Mouse (Mus musculus): Measurements from ENCODE around the gene Il15ra. TPM values are rescaled to one million over a fixed set of nuclear protein-coding genes. Genes with fewer than 3 reads are reported as not detected.

Il15ra gene
- polyA plus RNA-seq, 1 experiment from 2014 or later: 4.9 TPM

GRCm38 (mm10) chr2:11664367-11664766, 40.7 kb upstream of the Il15ra start:
- WGBS: 48% methylated on average over 6 of the region's 6 CpGs
- Histone ChIP-seq H3K4me1 (replicated peaks; ENCODE audit: control insufficient read depth, insufficient read depth, low read length) (no peaks in the 10 kb centered on the region), H3K36me3 (ENCODE audit: control insufficient read depth, insufficient read depth) (no peaks in the 10 kb centered on the region), H3K9me3 (ENCODE audit: control insufficient read depth) (no peaks in the 10 kb centered on the region), H3K27ac (ENCODE audit: low read depth, low read length) (no peak overlapping the region), H3K4me2 (replicated peaks; ENCODE audit: low read depth) (peak overlapping the region; percentile 50), H3K4me3 (ENCODE audit: low read depth, low read length) (no peak overlapping the region), H3K9ac (ENCODE audit: low read depth, low read length) (no peak overlapping the region), H3K27me3 (replicated peaks; ENCODE audit: control insufficient read depth, insufficient read depth, low read length) (no peaks in the 10 kb centered on the region)
- peak; percentile 49; the same call in 1 of the 2 replicates for ATAC-seq
- no peak for TF ChIP-seq CTCF (IDR thresholded peaks at IDR 0.05; ENCODE audit: low read depth)

GRCm38 (mm10) chr2:11664806-11665205, 40.3 kb upstream of the Il15ra start:
- Histone ChIP-seq H3K4me1 (replicated peaks; ENCODE audit: control insufficient read depth, insufficient read depth, low read length) (no peaks in the 10 kb centered on the region), H3K27ac (ENCODE audit: low read depth, low read length) (no peak overlapping the region), H3K36me3 (ENCODE audit: control insufficient read depth, insufficient read depth) (no peaks in the 10 kb centered on the region), H3K27me3 (replicated peaks; ENCODE audit: control insufficient read depth, insufficient read depth, low read length) (no peaks in the 10 kb centered on the region), H3K9ac (ENCODE audit: low read depth, low read length) (no peak overlapping the region), H3K4me3 (ENCODE audit: low read depth, low read length) (no peak overlapping the region), H3K9me3 (ENCODE audit: control insufficient read depth) (no peaks in the 10 kb centered on the region), H3K4me2 (replicated peaks; ENCODE audit: low read depth) (no peak overlapping the region)
- WGBS: 89% methylated on average over 4 of the region's 4 CpGs
- ATAC-seq: no peak
- no peak for TF ChIP-seq CTCF (IDR thresholded peaks at IDR 0.05; ENCODE audit: low read depth)

- Histone ChIP-seq H3K27me3 (replicated peaks; ENCODE audit: control insufficient read depth, insufficient read depth, low read length) (no peaks in the 10 kb centered on the region), H3K36me3 (ENCODE audit: control insufficient read depth, insufficient read depth) (no peaks in the 10 kb centered on the region), H3K9me3 (ENCODE audit: control insufficient read depth) (no peaks in the 10 kb centered on the region), H3K4me2 (replicated peaks; ENCODE audit: low read depth) (no peak overlapping the region), H3K27ac (ENCODE audit: low read depth, low read length) (no peak overlapping the region), H3K4me3 (ENCODE audit: low read depth, low read length) (no peak overlapping the region), H3K4me1 (replicated peaks; ENCODE audit: control insufficient read depth, insufficient read depth, low read length) (no peaks in the 10 kb centered on the region), H3K9ac (ENCODE audit: low read depth, low read length) (no peak overlapping the region)
- 88% methylated on average over 3 of the region's 3 CpGs for whole genome bisulfite sequencing
- ATAC-seq: no peak
- TF ChIP-seq CTCF (IDR thresholded peaks at IDR 0.05; ENCODE audit: low read depth): no peak
Measured at GRCm38 (mm10) chr2:11665326-11665725, 39.8 kb upstream of the Il15ra start.

GRCm38 (mm10) chr2:11672144-11672543, 32.9 kb upstream of the Il15ra start:
- Histone ChIP-seq H3K4me2 (replicated peaks; ENCODE audit: low read depth) (no peak overlapping the region), H3K4me3 (ENCODE audit: low read depth, low read length) (no peak overlapping the region), H3K27ac (ENCODE audit: low read depth, low read length) (no peak overlapping the region), H3K36me3 (ENCODE audit: control insufficient read depth, insufficient read depth) (no peaks in the 10 kb centered on the region), H3K9ac (ENCODE audit: low read depth, low read length) (no peak overlapping the region), H3K9me3 (ENCODE audit: control insufficient read depth) (no peaks in the 10 kb centered on the region), H3K27me3 (replicated peaks; ENCODE audit: control insufficient read depth, insufficient read depth, low read length) (no peaks in the 10 kb centered on the region), H3K4me1 (replicated peaks; ENCODE audit: control insufficient read depth, insufficient read depth, low read length) (no peaks in the 10 kb centered on the region)
- peak; percentile 41 for TF ChIP-seq CTCF (IDR thresholded peaks at IDR 0.05; ENCODE audit: low read depth)
- ATAC-seq: no peak
- 24% methylated on average over 3 of the region's 3 CpGs for whole genome bisulfite sequencing

GRCm38 (mm10) chr2:11679626-11680025, 25.5 kb upstream of the Il15ra start:
- Histone ChIP-seq H3K36me3 (ENCODE audit: control insufficient read depth, insufficient read depth) (no peaks in the 10 kb centered on the region), H3K4me3 (ENCODE audit: low read depth, low read length) (no peak overlapping the region), H3K9me3 (ENCODE audit: control insufficient read depth) (no peaks in the 10 kb centered on the region), H3K27me3 (replicated peaks; ENCODE audit: control insufficient read depth, insufficient read depth, low read length) (no peaks in the 10 kb centered on the region), H3K4me2 (replicated peaks; ENCODE audit: low read depth) (no peak overlapping the region), H3K4me1 (replicated peaks; ENCODE audit: control insufficient read depth, insufficient read depth, low read length) (no peaks in the 10 kb centered on the region), H3K27ac (ENCODE audit: low read depth, low read length) (no peak overlapping the region), H3K9ac (ENCODE audit: low read depth, low read length) (no peak overlapping the region)
- 59% methylated on average over 7 of the region's 7 CpGs for WGBS
- TF ChIP-seq CTCF (IDR thresholded peaks at IDR 0.05; ENCODE audit: low read depth): no peak
- no peak for ATAC-seq

- TF ChIP-seq CTCF (IDR thresholded peaks at IDR 0.05; ENCODE audit: low read depth): no peak
- Histone ChIP-seq H3K27me3 (replicated peaks; ENCODE audit: control insufficient read depth, insufficient read depth, low read length) (no peaks in the 10 kb centered on the region), H3K4me1 (replicated peaks; ENCODE audit: control insufficient read depth, insufficient read depth, low read length) (no peaks in the 10 kb centered on the region), H3K4me3 (ENCODE audit: low read depth, low read length) (no peak overlapping the region), H3K9ac (ENCODE audit: low read depth, low read length) (no peak overlapping the region), H3K4me2 (replicated peaks; ENCODE audit: low read depth) (no peak overlapping the region), H3K27ac (ENCODE audit: low read depth, low read length) (no peak overlapping the region), H3K9me3 (ENCODE audit: control insufficient read depth) (no peaks in the 10 kb centered on the region), H3K36me3 (ENCODE audit: control insufficient read depth, insufficient read depth) (no peaks in the 10 kb centered on the region)
- WGBS: 69% methylated on average over 4 of the region's 4 CpGs
- ATAC-seq: no peak
Measured at GRCm38 (mm10) chr2:11682712-11683111, 22.4 kb upstream of the Il15ra start.

GRCm38 (mm10) chr2:11686512-11686911, 18.6 kb upstream of the Il15ra start:
- no peak for TF ChIP-seq CTCF (IDR thresholded peaks at IDR 0.05; ENCODE audit: low read depth)
- H3K9ac ChIP-seq (ENCODE audit: low read depth, low read length): no peak overlapping the region
- 69% methylated on average over 4 of the region's 4 CpGs for WGBS
- H3K4me2 ChIP-seq (replicated peaks; ENCODE audit: low read depth): no peak overlapping the region
- H3K27me3 ChIP-seq (replicated peaks; ENCODE audit: control insufficient read depth, insufficient read depth, low read length): no peaks in the 10 kb centered on the region
- H3K27ac ChIP-seq (ENCODE audit: low read depth, low read length): no peak overlapping the region
- no peak for ATAC-seq
- H3K4me1 ChIP-seq (replicated peaks; ENCODE audit: control insufficient read depth, insufficient read depth, low read length): no peaks in the 10 kb centered on the region
- H3K9me3 ChIP-seq (ENCODE audit: control insufficient read depth): no peaks in the 10 kb centered on the region
- no peak overlapping the region for H3K4me3 ChIP-seq (ENCODE audit: low read depth, low read length)
- no peaks in the 10 kb centered on the region for H3K36me3 ChIP-seq (ENCODE audit: control insufficient read depth, insufficient read depth)
